ENCODE assay signal across 24 mouse cellular contexts in the genomic region with DNA sequence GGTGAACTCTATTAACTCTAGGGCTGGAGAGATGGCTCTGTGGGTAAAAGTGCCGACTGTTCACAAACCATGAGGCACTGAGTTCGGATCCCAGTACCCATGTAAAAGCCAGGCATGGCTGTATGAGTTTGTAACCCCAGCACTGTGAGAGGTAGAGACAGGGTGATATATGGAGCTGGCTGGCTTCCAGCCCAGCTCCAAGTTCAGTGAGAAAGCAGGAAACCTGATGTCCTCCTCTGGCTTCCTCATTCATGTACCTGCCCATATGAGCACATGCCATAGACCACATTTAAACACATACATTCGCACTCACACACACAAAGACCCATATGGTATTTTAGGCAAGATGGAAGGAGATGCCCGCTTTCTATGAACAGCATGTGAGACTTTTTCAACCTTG. TPM values are rescaled to one million over a fixed set of nuclear protein-coding genes. Genes with fewer than 3 reads are reported as not detected.
"Had no signal": no experiment of that assay in that cellular context is flagged by ENCODE, and none has a peak within 500 bp of the region (broad histone marks: within the 10 kb centered on the region; RNA-seq: fewer than 3 reads in every experiment).

No protein-coding gene starts in this region.

- H3K4me3 ChIP-seq: gastrocnemius, adult 2 months; heart, embryonic 10.5 days; heart, embryonic 12.5 days; hindbrain, embryonic 13.5 days; hindbrain, embryonic 15.5 days; layer of hippocampus, adult 2 months; limb, embryonic 13.5 days; limb, embryonic 15.5 days; liver, embryonic 12.5 days had no signal

- H3K9me3 ChIP-seq: heart, embryonic 10.5 days; heart, embryonic 12.5 days; hindbrain, embryonic 13.5 days; hindbrain, embryonic 15.5 days; limb, embryonic 13.5 days; limb, embryonic 15.5 days; liver, embryonic 12.5 days had no signal

- ATAC-seq: hindbrain, postnatal 0 days; intestine, postnatal 0 days; liver, embryonic 12.5 days had no signal

- DNase-seq: gastrocnemius, adult 2 months; gastrocnemius, postnatal 10 days; gastrocnemius, postnatal 25 days; heart, adult 18-20 months; heart, postnatal 10 days; heart, postnatal 4 days; kidney, adult 18-20 months; kidney, adult 8-10 months; kidney, postnatal 25 days; kidney, postnatal 4 days; left cerebral cortex, postnatal 4 days had no signal

- H3K4me1 ChIP-seq: heart, embryonic 10.5 days; heart, embryonic 12.5 days; liver, embryonic 12.5 days had no signal

- H3K27ac ChIP-seq: gastrocnemius, adult 2 months; heart, embryonic 10.5 days; hindbrain, embryonic 13.5 days; hindbrain, embryonic 15.5 days; hindbrain, postnatal 0 days; layer of hippocampus, adult 2 months; limb, embryonic 13.5 days; limb, embryonic 15.5 days; liver, embryonic 12.5 days; liver, embryonic 14.5 days had no signal

- H3K9ac ChIP-seq: heart, embryonic 12.5 days; hindbrain, embryonic 13.5 days; hindbrain, embryonic 15.5 days; limb, embryonic 13.5 days; limb, embryonic 15.5 days; liver, embryonic 12.5 days; liver, embryonic 14.5 days had no signal

- H3K4me2 ChIP-seq: heart, embryonic 12.5 days; hindbrain, embryonic 13.5 days; hindbrain, embryonic 15.5 days; limb, embryonic 13.5 days; limb, embryonic 15.5 days; liver, embryonic 12.5 days had no signal

- H3K36me3 ChIP-seq: heart, embryonic 10.5 days; heart, embryonic 12.5 days; hindbrain, embryonic 13.5 days; hindbrain, embryonic 15.5 days; limb, embryonic 13.5 days; limb, embryonic 15.5 days; liver, embryonic 12.5 days had no signal

RNA-seq across cellular contexts. Expression of gene Wnt16, which starts 5.6 kb away (rescaled TPM):
- total RNA-seq: granulocyte monocyte progenitor cell, adult 5-6 weeks; liver, adult 2 months had no signal
- polyA plus RNA-seq: liver, adult 2 months had no signal
